Mouse (Mus musculus) myocyte (in vitro differentiated cells): ENCODE measurements around the gene Abt1.

Experiments used
- CEBPB ChIP-seq: IDR thresholded peaks from 2 replicates; pipeline ENCODE4 v1.6.1; 2011; ENCODE audit warnings: mild to moderate bottlenecking, moderate library complexity; ENCODE audit not compliant: poor library complexity, insufficient read depth, severe bottlenecking
- MAX ChIP-seq: IDR thresholded peaks from one replicate; pipeline ENCODE4 v1.6.1; 2011; ENCODE audit warnings: low read depth, mild to moderate bottlenecking, control low read depth
- MYOG ChIP-seq, 3 experiments: IDR thresholded peaks; one replicate each; pipeline ENCODE4 v1.6.1; 2011; ENCODE audit warnings: control low read depth in 2 of 3, low read depth in 2 of 3, mild to moderate bottlenecking in 2 of 3; ENCODE audit not compliant: insufficient read length in 2 of 3, control insufficient read depth in 1 of 3, insufficient read depth in 1 of 3
- POLR2A ChIP-seq: IDR thresholded peaks from one replicate; pipeline ENCODE4 v1.6.1; 2011; ENCODE audit warnings: low read depth, mild to moderate bottlenecking, control low read depth, moderate library complexity; ENCODE audit not compliant: insufficient read length
- POLR2AphosphoS2 ChIP-seq: IDR thresholded peaks from one replicate; pipeline ENCODE4 v1.6.1; 2011; ENCODE audit warnings: low read depth, control low read depth; ENCODE audit not compliant: insufficient read length
- SRF ChIP-seq: IDR thresholded peaks from one replicate; pipeline ENCODE4 v1.6.1; 2011; ENCODE audit warnings: low read depth; ENCODE audit not compliant: control insufficient read depth, insufficient read length
- TCF12 ChIP-seq: IDR thresholded peaks from one replicate; pipeline ENCODE4 v1.6.1; 2011; ENCODE audit warnings: mild to moderate bottlenecking, control low read depth; ENCODE audit not compliant: poor library complexity, insufficient read depth, severe bottlenecking
- TCF3 ChIP-seq: IDR thresholded peaks from one replicate; pipeline ENCODE4 v1.6.1; 2011; ENCODE audit warnings: low read depth, control low read depth; ENCODE audit not compliant: insufficient read length
- USF1 ChIP-seq: IDR thresholded peaks from one replicate; pipeline ENCODE4 v1.6.1; 2011; ENCODE audit warnings: low read depth, mild to moderate bottlenecking, control low read depth, moderate library complexity

DNA sequence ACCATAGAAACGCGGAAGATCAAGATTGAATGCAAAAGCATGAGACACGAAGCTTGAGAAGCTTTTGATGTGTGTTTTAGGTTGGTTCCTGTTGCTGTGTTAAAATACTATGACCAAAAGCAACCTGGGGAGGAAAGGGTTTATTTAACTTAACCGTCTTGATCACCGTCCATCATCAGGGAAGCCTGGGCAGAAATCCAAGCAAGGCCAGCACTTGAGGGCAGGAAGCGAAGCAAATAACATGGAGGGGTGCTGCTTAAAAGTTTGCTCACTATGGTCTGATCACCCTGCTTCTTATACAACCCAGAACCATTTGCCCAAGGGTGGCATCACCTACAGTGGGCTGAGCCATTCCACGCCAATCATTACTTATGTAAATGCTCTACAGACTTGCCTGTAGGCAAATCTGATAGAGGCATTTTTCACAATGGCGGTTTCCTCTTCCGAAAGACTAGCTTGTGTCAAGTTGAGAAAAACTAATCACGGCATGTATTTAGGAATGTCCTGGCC is 3.8 kb upstream of the Abt1 start:
- TF ChIP-seq MAX, result no peak
- TF ChIP-seq TCF3, result no peak
- TF ChIP-seq POLR2A, result no peak
- TF ChIP-seq MYOG (IDR thresholded peaks at IDR 0.05; ENCODE audit: control insufficient read depth in 1 of 3, insufficient read depth in 1 of 3, insufficient read length in 2 of 3, low read depth in 2 of 3), result no peak
- no peak for TF ChIP-seq CEBPB
- TF ChIP-seq TCF12, result no peak
- no peak for TF ChIP-seq POLR2AphosphoS2
- TF ChIP-seq USF1, result no peak
- TF ChIP-seq SRF, result no peak
